Mouse (Mus musculus): ENCODE data around the gene Fa2h.
"Not testable (repeated sequence)": the region's sequence is repeated elsewhere in the genome, so short reads cannot be mapped to it uniquely, and the experiment has no call there.

Fa2h gene

GRCm38 (mm10) chr8:111357433-111357832 is 36.2 kb downstream of the Fa2h start:
- no peak for DNase-seq

GRCm38 (mm10) chr8:111353497-111353896 is 40.1 kb downstream of the Fa2h start:
- DNase-seq, result no peak

GRCm38 (mm10) chr8:111352289-111352688 is 41.3 kb downstream of the Fa2h start:
- no peak for DNase-seq

GRCm38 (mm10) chr8:111350577-111350976 is 43.0 kb downstream of the Fa2h start:
- no peak for DNase-seq

- peak; percentile 82 to 90 for DNase-seq
These were observed 50.4 kb downstream of the Fa2h start for GRCm38 (mm10) chr8:111343225-111343624.

GRCm38 (mm10) chr8:111340186-111340585 is 53.4 kb downstream of the Fa2h start:
- no peak for DNase-seq

- no peak for DNase-seq
These were observed 55.0 kb downstream of the Fa2h start for GRCm38 (mm10) chr8:111338370-111339208.

- peak; percentile 67 to 73 for DNase-seq
These were observed 55.7 kb downstream of the Fa2h start, which contains the start of gene Mlkl for GRCm38 (mm10) chr8:111337890-111338347. Gene Mlkl (minus strand): TSS chr8:111338177.

GRCm38 (mm10) chr8:111337311-111337889 is 56.2 kb downstream of the Fa2h start:
- peak; percentile 10 to 40 for DNase-seq

- DNase-seq, result no peak
These were observed 56.9 kb downstream of the Fa2h start for GRCm38 (mm10) chr8:111336692-111337091.

- no peak for DNase-seq
These were observed 68.3 kb downstream of the Fa2h start for GRCm38 (mm10) chr8:111325222-111325790.

GRCm38 (mm10) chr8:111314729-111315128 is 78.9 kb downstream of the Fa2h start:
- no peak for DNase-seq

- not testable (repeated sequence) for DNase-seq
These were observed 79.7 kb downstream of the Fa2h start for GRCm38 (mm10) chr8:111313961-111314360.

GRCm38 (mm10) chr8:111312758-111313162 is 80.9 kb downstream of the Fa2h start:
- DNase-seq, result peak in 1 of 2 experiments; percentile 6

GRCm38 (mm10) chr8:111310006-111310405 is 83.6 kb downstream of the Fa2h start:
- not testable (repeated sequence) for DNase-seq

GRCm38 (mm10) chr8:111305031-111305730 is 88.4 kb downstream of the Fa2h start:
- peak; percentile 5 to 43 for DNase-seq

GRCm38 (mm10) chr8:111304359-111304758 is 89.3 kb downstream of the Fa2h start:
- no peak for DNase-seq

- not testable (repeated sequence) for DNase-seq
These were observed 90.4 kb downstream of the Fa2h start for GRCm38 (mm10) chr8:111303076-111303803.

- peak in 1 of 2 experiments; percentile 30 for DNase-seq
These were observed 92.8 kb downstream of the Fa2h start for GRCm38 (mm10) chr8:111300597-111301546.

GRCm38 (mm10) chr8:111299821-111300568 is 93.6 kb downstream of the Fa2h start, which contains the start of gene Rfwd3:
Gene Rfwd3 (minus strand): TSS chr8:111300222.
- peak; percentile 98 to 99 for DNase-seq

All from kidney, postnatal 25 days (tissue).